Mouse (Mus musculus) intestine, postnatal 0 days (tissue): ENCODE measurements around the gene Npas2. TPM values are rescaled to one million over a fixed set of nuclear protein-coding genes. Genes with fewer than 3 reads are reported as not detected.

Experiments
- ATAC-seq: fragments of 200-750 bp; cut with Nextera tagmentation; 2 replicates; pipeline ENCODE4 v1.8.0; 2017; ENCODE audit warnings: mild to moderate bottlenecking, moderate TSS enrichment, moderate library complexity
- H3K27ac ChIP-seq: fragments of 300-500 bp; sonication (generic); 2 replicates; pipeline ENCODE4 v1.5.1; 2014; ENCODE audit warnings: mild to moderate bottlenecking, low read depth, low read length, moderate library complexity
- H3K27me3 ChIP-seq: fragments of 300-500 bp; sonication (generic); replicated peaks from 2 replicates; pipeline ENCODE4 v1.6.1; 2014; ENCODE audit warnings: low read length, mixed read lengths; ENCODE audit not compliant: control insufficient read depth, insufficient read depth
- H3K36me3 ChIP-seq: fragments of 300-500 bp; sonication (generic); 2 replicates; pipeline ENCODE4 v1.6.1; 2014; ENCODE audit warnings: mild to moderate bottlenecking, moderate library complexity; ENCODE audit not compliant: control insufficient read depth, insufficient read depth
- H3K4me1 ChIP-seq: fragments of 300-500 bp; sonication (generic); replicated peaks from 2 replicates; pipeline ENCODE4 v1.6.1; 2014; ENCODE audit warnings: antibody characterized with exemption, low read length, mixed read lengths; ENCODE audit not compliant: control insufficient read depth, insufficient read depth
- H3K4me2 ChIP-seq: fragments of 300-500 bp; sonication (generic); replicated peaks from 2 replicates; pipeline ENCODE4 v1.6.1; 2014; ENCODE audit warnings: low read depth, mild to moderate bottlenecking, moderate library complexity
- H3K4me3 ChIP-seq: fragments of 300-500 bp; sonication (generic); 2 replicates; pipeline ENCODE4 v1.5.1; 2014; ENCODE audit warnings: low read depth, low read length
- H3K9ac ChIP-seq: fragments of 300-500 bp; sonication (generic); 2 replicates; pipeline ENCODE4 v1.6.1; 2014; ENCODE audit warnings: mild to moderate bottlenecking, low read depth, low read length
- H3K9me3 ChIP-seq: fragments of 300-500 bp; sonication (generic); 2 replicates; pipeline ENCODE4 v1.6.1; 2016; ENCODE audit warnings: mixed run types; ENCODE audit not compliant: control insufficient read depth
- CTCF ChIP-seq: sonication (generic); IDR thresholded peaks from 2 replicates; pipeline ENCODE4 v1.5.1; 2016; ENCODE audit warnings: low read depth, mild to moderate bottlenecking, control low read depth, antibody characterized with exemption, moderate library complexity
- WGBS: fragments of 180-500 bp; shearing (Covaris S2); extraction: QIAGEN DNeasy Blood & Tissue Kit; methylation state at CpG from one replicate; pipeline ENCODE4 v1.1.7; 2014; 5-methylcytosine and 5-hydroxymethylcytosine counted together
- polyA plus RNA-seq: library from polyadenylated mRNA; unstranded; fragments of >200 nt; fragmentation: Nextera tagmentation; extraction: Ambion mirVana; gene quantifications from 2 replicates; pipeline ENCODE4 v1.2.1, GENCODE M21; 2015

The Npas2 gene
- polyA plus RNA-seq, 1 experiment from 2014 or later, result 4.1 TPM

- H3K9ac ChIP-seq, result no peak overlapping the region
- no peaks in the 10 kb centered on the region for H3K4me1 ChIP-seq
- no peaks in the 10 kb centered on the region for H3K9me3 ChIP-seq
- no peaks in the 10 kb centered on the region for H3K36me3 ChIP-seq
- no peak for ATAC-seq
- H3K27ac ChIP-seq, result no peak overlapping the region
- 92% methylated on average over 7 of the region's 7 CpGs for WGBS
- no peaks in the 10 kb centered on the region for H3K27me3 ChIP-seq
- TF ChIP-seq CTCF, result no peak
- H3K4me3 ChIP-seq, result no peak overlapping the region
- no peak overlapping the region for H3K4me2 ChIP-seq
Measured at GRCm38 (mm10) chr1:39302246-39302645, 108.7 kb downstream of the Npas2 start.

DNA sequence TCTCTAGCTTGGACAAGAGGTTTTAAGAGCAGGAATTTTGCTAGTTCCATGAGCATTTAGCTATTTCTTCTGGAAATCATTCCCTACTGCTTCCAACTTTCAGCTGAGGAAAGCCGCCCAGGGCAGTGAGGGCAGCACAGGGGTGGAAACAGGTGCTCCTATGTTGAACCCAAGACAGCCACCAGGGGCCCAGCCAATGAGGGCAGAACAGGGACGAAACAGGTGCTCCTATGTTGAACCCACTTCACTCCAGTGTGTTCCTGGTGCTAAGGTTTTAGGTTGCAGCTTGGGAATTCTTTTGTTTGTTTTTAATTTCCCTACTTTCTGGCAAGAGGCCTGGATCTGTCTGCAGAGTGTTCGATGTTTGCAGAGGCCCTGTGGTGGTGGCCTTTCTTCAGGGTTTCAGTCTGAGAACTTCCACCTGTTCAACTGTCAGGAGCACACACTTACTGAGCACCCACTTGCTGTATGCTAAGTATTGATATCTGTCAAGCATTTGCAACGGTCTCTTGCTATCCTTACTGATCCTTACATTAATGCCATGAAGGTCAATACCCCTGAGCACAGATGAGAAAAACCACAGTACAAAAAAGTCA is 109.6 kb downstream of the Npas2 start:
- TF ChIP-seq CTCF, result no peak

DNA sequence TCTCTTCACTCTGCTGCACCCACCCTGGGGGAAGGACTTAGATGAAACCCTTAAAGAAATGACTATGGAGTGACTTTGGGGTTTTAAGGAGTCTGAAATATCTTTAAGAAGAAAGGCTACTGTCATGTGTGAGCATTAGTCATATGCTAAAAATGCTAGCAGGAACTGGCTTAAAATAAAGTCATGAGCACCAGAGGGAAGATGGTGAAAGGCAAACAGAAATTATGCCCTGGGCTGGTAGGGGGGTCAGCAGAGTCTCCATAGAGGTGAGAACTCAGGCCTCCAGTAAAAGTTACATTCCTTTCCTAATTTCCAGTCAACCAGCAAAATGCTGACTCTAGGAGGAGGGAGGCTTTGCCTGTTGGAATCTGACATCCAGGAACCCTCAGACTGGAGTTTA is 113.8 kb downstream of the Npas2 start:
- Histone ChIP-seq H3K27me3 (no peaks in the 10 kb centered on the region), H3K4me3 (no peak overlapping the region), H3K9me3 (no peaks in the 10 kb centered on the region), H3K27ac (no peak overlapping the region), H3K36me3 (no peaks in the 10 kb centered on the region; the same call in 1 of the 2 replicates), H3K4me2 (no peak overlapping the region), H3K9ac (no peak overlapping the region), H3K4me1 (no peaks in the 10 kb centered on the region)
- no peak for ATAC-seq
- no peak for TF ChIP-seq CTCF

More for the DNA sequence above, 109.6 kb downstream of the Npas2 start:
- H3K9me3 ChIP-seq, result no peaks in the 10 kb centered on the region
- H3K4me2 ChIP-seq, result no peak overlapping the region
- 52% methylated on average over 4 of the region's 4 CpGs for WGBS
- H3K27ac ChIP-seq, result no peak overlapping the region
- no peak for ATAC-seq
- H3K27me3 ChIP-seq, result no peaks in the 10 kb centered on the region
- H3K9ac ChIP-seq, result no peak overlapping the region
- H3K36me3 ChIP-seq, result no peaks in the 10 kb centered on the region
- H3K4me3 ChIP-seq, result no peak overlapping the region
- H3K4me1 ChIP-seq, result no peaks in the 10 kb centered on the region

DNA sequence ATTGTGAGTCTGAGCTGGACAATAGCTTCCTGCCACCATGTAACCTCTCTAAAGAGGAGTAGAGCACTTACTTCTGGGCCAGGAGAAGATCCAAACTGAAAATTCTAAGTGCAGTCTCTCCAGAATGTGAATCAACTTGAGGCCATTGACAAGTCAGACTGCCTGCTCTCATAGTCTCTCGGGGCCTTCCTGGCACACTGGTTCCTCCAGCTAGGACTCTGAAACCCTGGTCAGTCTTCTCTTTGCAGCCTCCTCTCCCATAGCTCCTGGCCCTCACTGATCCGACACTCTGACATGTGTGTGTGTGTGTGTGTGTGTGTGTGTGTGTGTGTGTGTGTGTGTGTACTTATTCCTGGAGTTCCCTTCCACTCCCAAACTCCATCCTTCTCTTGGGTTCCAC is 114.4 kb downstream of the Npas2 start:
- no peaks in the 10 kb centered on the region for H3K9me3 ChIP-seq
- H3K27me3 ChIP-seq, result no peaks in the 10 kb centered on the region
- H3K36me3 ChIP-seq, result no peaks in the 10 kb centered on the region; the same call in 1 of the 2 replicates
- H3K27ac ChIP-seq, result no peak overlapping the region
- 61% methylated on average over 2 of the region's 2 CpGs for WGBS
- no peak for TF ChIP-seq CTCF
- H3K4me2 ChIP-seq, result no peak overlapping the region
- no peak for ATAC-seq
- H3K4me3 ChIP-seq, result no peak overlapping the region
- H3K9ac ChIP-seq, result no peak overlapping the region
- H3K4me1 ChIP-seq, result no peaks in the 10 kb centered on the region

- Histone ChIP-seq H3K4me3 (no peak overlapping the region), H3K4me2 (no peak overlapping the region), H3K27ac (no peak overlapping the region), H3K27me3 (no peaks in the 10 kb centered on the region), H3K4me1 (no peaks in the 10 kb centered on the region), H3K36me3 (no peaks in the 10 kb centered on the region; the same call in 1 of the 2 replicates), H3K9ac (no peak overlapping the region), H3K9me3 (no peaks in the 10 kb centered on the region)
- no peak for ATAC-seq
- TF ChIP-seq CTCF, result no peak
- WGBS, result 76% methylated on average over 7 of the region's 7 CpGs
Measured at GRCm38 (mm10) chr1:39309548-39309947, 116.0 kb downstream of the Npas2 start.

DNA sequence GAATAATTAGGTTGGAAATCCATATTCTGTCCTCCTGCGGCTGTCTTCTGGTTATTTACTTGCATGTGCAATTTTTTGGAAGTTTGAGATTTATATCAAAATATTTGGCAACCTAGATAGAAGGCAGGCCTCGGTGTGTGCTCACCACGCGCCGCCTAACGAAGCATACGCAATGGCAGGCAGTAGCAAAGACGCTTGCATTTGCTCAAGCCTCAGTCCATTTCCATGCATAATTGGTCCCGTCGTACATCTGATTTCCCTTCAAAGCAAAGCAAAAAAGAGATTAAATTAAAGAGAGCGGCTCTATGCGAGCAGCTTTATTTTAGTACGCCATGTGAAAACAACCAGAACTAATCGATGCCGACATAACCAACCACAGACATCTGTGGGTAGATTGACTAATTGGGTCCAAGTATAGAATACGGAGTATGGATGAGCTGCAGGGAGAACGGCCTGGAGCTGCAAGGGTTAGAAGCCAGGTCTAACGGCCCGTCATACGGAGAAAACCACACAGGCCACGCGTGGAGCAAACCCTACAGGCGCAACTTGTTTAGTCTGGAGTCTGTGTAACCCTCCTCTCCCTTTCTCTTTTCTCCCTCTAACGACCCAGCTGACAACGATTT is 118.9 kb downstream of the Npas2 start:
- 81% methylated on average over 25 of the region's 25 CpGs for WGBS
- no peak for ATAC-seq
- Histone ChIP-seq H3K4me1 (no peaks in the 10 kb centered on the region), H3K4me3 (no peak overlapping the region), H3K36me3 (no peaks in the 10 kb centered on the region; the same call in 1 of the 2 replicates), H3K9me3 (no peaks in the 10 kb centered on the region), H3K9ac (no peak overlapping the region), H3K27ac (no peak overlapping the region), H3K27me3 (no peaks in the 10 kb centered on the region), H3K4me2 (no peak overlapping the region)
- TF ChIP-seq CTCF, result no peak
